Mouse (Mus musculus): Measurements from ENCODE around the gene Rbm48. TPM values are rescaled to one million over a fixed set of nuclear protein-coding genes. Genes with fewer than 3 reads are reported as not detected.
A peak's percentile ranks its signal among the peaks of the same experiment; 100 is the strongest.
"Not testable (repeated sequence)": the region's sequence is repeated elsewhere in the genome, so short reads cannot be mapped to it uniquely, and the experiment has no call there.

The Rbm48 gene
- polyA plus RNA-seq, 1 experiment from 2014 or later = 16.4 TPM

GRCm38 (mm10) chr5:3620486-3620885 is 24.1 kb upstream of the Rbm48 start:
- no peak for DNase-seq (ENCODE audit: low spot score)
- WGBS = 77% methylated on average over 7 of the region's 7 CpGs

DNA sequence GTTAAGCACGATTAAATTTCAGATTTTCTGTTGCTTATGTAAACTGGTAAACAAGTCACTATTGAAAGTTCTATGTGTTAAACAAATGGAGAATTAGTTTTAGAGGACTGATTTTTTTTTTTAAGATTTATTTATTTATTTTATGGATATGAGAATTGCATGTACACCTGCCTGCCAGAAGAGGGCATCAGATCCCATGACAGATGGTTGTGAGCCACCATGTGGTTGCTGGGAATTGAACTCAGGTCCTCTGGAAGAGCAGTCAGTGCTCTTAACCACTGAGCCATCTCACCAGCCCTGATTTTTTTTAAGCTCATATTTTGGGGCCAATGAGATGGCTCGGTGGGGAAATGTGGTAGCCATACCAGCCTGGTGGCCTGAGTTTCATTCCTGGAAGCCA is 15.4 kb upstream of the Rbm48 start:
- not testable (repeated sequence) for H3K9me3 ChIP-seq (ENCODE audit: control insufficient read depth, low read length); ATAC-seq (ENCODE audit: insufficient read depth, low FRiP score, low TSS enrichment); H3K9ac ChIP-seq (ENCODE audit: low read length); H3K36me3 ChIP-seq (ENCODE audit: control insufficient read depth, insufficient read depth, low read length); H3K4me3 ChIP-seq (ENCODE audit: low read depth, low read length); DNase-seq (ENCODE audit: low spot score); H3K27me3 ChIP-seq (ENCODE audit: control insufficient read depth, insufficient read depth, low read length); H3K4me1 ChIP-seq (ENCODE audit: control insufficient read depth, insufficient read depth, low read length); H3K27ac ChIP-seq (ENCODE audit: low read depth, low read length); H3K4me2 ChIP-seq (ENCODE audit: low read depth)
- 88% methylated on average over 2 of the region's 2 CpGs for WGBS

More at GRCm38 (mm10) chr5:3620486-3620885, 24.1 kb upstream of the Rbm48 start:
- no peak overlapping the region for H3K4me2 ChIP-seq (ENCODE audit: low read depth)
- no peak for ATAC-seq (ENCODE audit: insufficient read depth, low FRiP score, low TSS enrichment)
- H3K27ac ChIP-seq (ENCODE audit: low read depth, low read length) = no peak overlapping the region
- H3K9me3 ChIP-seq (ENCODE audit: control insufficient read depth, low read length) = no peaks in the 10 kb centered on the region
- no peaks in the 10 kb centered on the region for H3K4me1 ChIP-seq (ENCODE audit: control insufficient read depth, insufficient read depth, low read length)
- H3K27me3 ChIP-seq (ENCODE audit: control insufficient read depth, insufficient read depth, low read length) = no peaks in the 10 kb centered on the region
- no peaks in the 10 kb centered on the region; the same call in none of the 2 replicates for H3K36me3 ChIP-seq (ENCODE audit: control insufficient read depth, insufficient read depth, low read length)
- H3K9ac ChIP-seq (ENCODE audit: low read length) = no peak overlapping the region
- no peak overlapping the region for H3K4me3 ChIP-seq (ENCODE audit: low read depth, low read length)

GRCm38 (mm10) chr5:3609241-3609640 is 12.9 kb upstream of the Rbm48 start:
- 94% methylated on average over 7 of the region's 7 CpGs for WGBS
- H3K4me3 ChIP-seq (ENCODE audit: low read depth, low read length) = no peak overlapping the region
- no peaks in the 10 kb centered on the region for H3K4me1 ChIP-seq (ENCODE audit: control insufficient read depth, insufficient read depth, low read length)
- H3K27ac ChIP-seq (ENCODE audit: low read depth, low read length) = no peak overlapping the region
- H3K27me3 ChIP-seq (ENCODE audit: control insufficient read depth, insufficient read depth, low read length) = no peaks in the 10 kb centered on the region
- DNase-seq (ENCODE audit: low spot score) (no peak), ATAC-seq (ENCODE audit: insufficient read depth, low FRiP score, low TSS enrichment) (no peak)
- peaks cover 3% of the 10 kb centered on the region; the same call in 1 of the 2 replicates for H3K36me3 ChIP-seq (ENCODE audit: control insufficient read depth, insufficient read depth, low read length)
- H3K4me2 ChIP-seq (ENCODE audit: low read depth) = no peak overlapping the region
- no peak overlapping the region for H3K9ac ChIP-seq (ENCODE audit: low read length)
- H3K9me3 ChIP-seq (ENCODE audit: control insufficient read depth, low read length) = no peaks in the 10 kb centered on the region

DNA sequence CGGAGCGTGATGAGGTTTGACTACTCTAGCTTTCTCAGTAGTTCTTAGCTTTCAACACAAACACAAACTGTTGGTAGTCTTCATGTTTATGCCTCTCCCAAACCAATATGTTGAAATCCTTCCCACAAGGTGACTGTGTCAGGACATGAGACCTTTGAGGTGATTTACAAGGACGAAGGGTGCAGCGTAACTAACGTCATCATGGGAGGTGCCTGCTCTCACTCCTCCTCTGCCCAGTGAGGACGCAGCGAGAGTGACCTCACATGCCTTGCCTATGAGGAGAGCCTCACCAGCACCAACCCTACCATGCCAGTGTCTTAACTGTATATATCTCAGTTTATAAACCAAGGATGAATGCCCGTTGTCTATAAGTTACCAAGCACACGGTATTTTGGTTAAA is 10.7 kb upstream of the Rbm48 start:
- ATAC-seq (ENCODE audit: insufficient read depth, low FRiP score, low TSS enrichment) (no peak), DNase-seq (ENCODE audit: low spot score) (no peak)
- H3K4me3 ChIP-seq (ENCODE audit: low read depth, low read length) = no peak overlapping the region
- peaks cover 1% of the 10 kb centered on the region; the same call in 1 of the 2 replicates for H3K36me3 ChIP-seq (ENCODE audit: control insufficient read depth, insufficient read depth, low read length)
- H3K9me3 ChIP-seq (ENCODE audit: control insufficient read depth, low read length) = no peaks in the 10 kb centered on the region
- H3K4me1 ChIP-seq (ENCODE audit: control insufficient read depth, insufficient read depth, low read length) = no peaks in the 10 kb centered on the region
- WGBS = 94% methylated on average over 9 of the region's 9 CpGs
- no peaks in the 10 kb centered on the region for H3K27me3 ChIP-seq (ENCODE audit: control insufficient read depth, insufficient read depth, low read length)
- H3K4me2 ChIP-seq (ENCODE audit: low read depth) = no peak overlapping the region
- no peak overlapping the region for H3K27ac ChIP-seq (ENCODE audit: low read depth, low read length)
- H3K9ac ChIP-seq (ENCODE audit: low read length) = no peak overlapping the region

DNA sequence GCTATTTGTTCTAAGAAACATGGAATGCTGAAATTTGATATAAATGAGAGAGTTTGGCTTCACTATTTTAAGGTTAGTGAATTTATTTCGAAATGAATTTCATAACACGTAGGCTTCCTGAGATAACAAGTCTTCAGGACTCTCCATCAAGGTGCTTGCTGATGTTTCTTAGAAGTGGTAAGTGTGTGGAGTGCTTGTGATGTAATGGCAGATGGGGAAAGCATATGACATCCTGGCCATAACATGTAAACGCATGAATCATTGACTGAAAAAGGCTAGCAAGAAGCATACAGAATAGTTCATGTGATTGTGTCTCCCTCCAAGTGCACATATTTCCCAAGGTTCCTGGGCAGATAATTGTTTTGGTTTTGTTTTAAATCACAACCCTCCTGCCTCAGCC is 4.4 kb upstream of the Rbm48 start:
- no peak overlapping the region for H3K4me2 ChIP-seq (ENCODE audit: low read depth)
- no peak for ATAC-seq (ENCODE audit: insufficient read depth, low FRiP score, low TSS enrichment)
- 96% methylated on average over 3 of the region's 3 CpGs for WGBS
- no peaks in the 10 kb centered on the region for H3K27me3 ChIP-seq (ENCODE audit: control insufficient read depth, insufficient read depth, low read length)
- no peaks in the 10 kb centered on the region for H3K4me1 ChIP-seq (ENCODE audit: control insufficient read depth, insufficient read depth, low read length)
- H3K36me3 ChIP-seq (ENCODE audit: control insufficient read depth, insufficient read depth, low read length) = no peaks in the 10 kb centered on the region
- no peak for DNase-seq (ENCODE audit: low spot score)
- no peak overlapping the region for H3K4me3 ChIP-seq (ENCODE audit: low read depth, low read length)
- H3K27ac ChIP-seq (ENCODE audit: low read depth, low read length) = no peak overlapping the region
- no peaks in the 10 kb centered on the region for H3K9me3 ChIP-seq (ENCODE audit: control insufficient read depth, low read length)
- no peak overlapping the region for H3K9ac ChIP-seq (ENCODE audit: low read length)

DNA sequence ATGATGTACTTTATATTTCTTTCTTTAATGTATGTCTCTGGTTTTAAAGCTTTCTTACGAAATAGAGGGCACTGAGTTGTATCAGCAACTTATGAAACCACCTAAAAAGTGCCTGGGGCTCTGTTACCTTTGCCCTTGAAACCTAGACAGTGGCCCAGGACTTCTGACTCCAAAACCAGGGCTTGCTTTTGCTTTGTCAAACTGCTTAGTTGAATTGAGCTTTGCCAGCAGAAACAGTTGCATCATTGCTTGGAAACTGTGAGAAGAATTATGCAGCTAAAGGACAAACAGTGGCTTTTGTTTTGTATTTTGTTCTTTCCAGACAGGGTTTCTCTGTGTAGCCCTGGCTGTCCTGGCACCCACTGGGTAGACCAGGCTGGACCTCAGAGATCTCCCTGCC is 3.9 kb upstream of the Rbm48 start:
- WGBS = 88% methylated on average over 1 of the region's 1 CpGs
- Histone ChIP-seq H3K27me3 (ENCODE audit: control insufficient read depth, insufficient read depth, low read length) (no peaks in the 10 kb centered on the region), H3K4me3 (ENCODE audit: low read depth, low read length) (no peak overlapping the region), H3K27ac (ENCODE audit: low read depth, low read length) (no peak overlapping the region), H3K9me3 (ENCODE audit: control insufficient read depth, low read length) (no peaks in the 10 kb centered on the region), H3K4me2 (ENCODE audit: low read depth) (no peak overlapping the region), H3K4me1 (ENCODE audit: control insufficient read depth, insufficient read depth, low read length) (peaks cover 2% of the 10 kb centered on the region), H3K36me3 (ENCODE audit: control insufficient read depth, insufficient read depth, low read length) (no peaks in the 10 kb centered on the region), H3K9ac (ENCODE audit: low read length) (no peak overlapping the region)
- no peak for ATAC-seq (ENCODE audit: insufficient read depth, low FRiP score, low TSS enrichment)
- no peak for DNase-seq (ENCODE audit: low spot score)

- no peak overlapping the region for H3K27ac ChIP-seq (ENCODE audit: low read depth, low read length)
- no peak overlapping the region for H3K4me2 ChIP-seq (ENCODE audit: low read depth)
- H3K4me3 ChIP-seq (ENCODE audit: low read depth, low read length) = no peak overlapping the region
- DNase-seq (ENCODE audit: low spot score) (no peak), ATAC-seq (ENCODE audit: insufficient read depth, low FRiP score, low TSS enrichment) (no peak)
- no peaks in the 10 kb centered on the region for H3K36me3 ChIP-seq (ENCODE audit: control insufficient read depth, insufficient read depth, low read length)
- no peaks in the 10 kb centered on the region for H3K9me3 ChIP-seq (ENCODE audit: control insufficient read depth, low read length)
- peaks cover 7% of the 10 kb centered on the region for H3K4me1 ChIP-seq (ENCODE audit: control insufficient read depth, insufficient read depth, low read length)
- 90% methylated on average over 5 of the region's 5 CpGs for WGBS
- no peaks in the 10 kb centered on the region for H3K27me3 ChIP-seq (ENCODE audit: control insufficient read depth, insufficient read depth, low read length)
- no peak overlapping the region for H3K9ac ChIP-seq (ENCODE audit: low read length)
Measured at GRCm38 (mm10) chr5:3598766-3599165, 2.4 kb upstream of the Rbm48 start.

GRCm38 (mm10) chr5:3597171-3597570 is 786 bp upstream of the Rbm48 start:
- Histone ChIP-seq H3K9me3 (ENCODE audit: control insufficient read depth, low read length) (no peaks in the 10 kb centered on the region), H3K4me3 (ENCODE audit: low read depth, low read length) (peak overlapping the region; percentile 80; the same call in 1 of the 2 replicates), H3K36me3 (ENCODE audit: control insufficient read depth, insufficient read depth, low read length) (no peaks in the 10 kb centered on the region), H3K27me3 (ENCODE audit: control insufficient read depth, insufficient read depth, low read length) (no peaks in the 10 kb centered on the region), H3K4me1 (ENCODE audit: control insufficient read depth, insufficient read depth, low read length) (peaks cover 7% of the 10 kb centered on the region), H3K4me2 (ENCODE audit: low read depth) (no peak overlapping the region), H3K9ac (ENCODE audit: low read length) (no peak overlapping the region), H3K27ac (ENCODE audit: low read depth, low read length) (no peak overlapping the region)
- ATAC-seq (ENCODE audit: insufficient read depth, low FRiP score, low TSS enrichment) = no peak
- DNase-seq (ENCODE audit: low spot score) = no peak

- H3K4me2 ChIP-seq (ENCODE audit: low read depth) = peak within 1 kb of the TSS; percentile 74
- under 1% methylated on average over 50 of the region's 50 CpGs for WGBS
- peak; percentile 98 for ATAC-seq (ENCODE audit: insufficient read depth, low FRiP score, low TSS enrichment)
- peak; percentile 95 for DNase-seq (ENCODE audit: low spot score)
- 0 out of 2 replicates have a peak within 1 kb of the TSS, but pooled peaks have one; percentile 20 for H3K27ac ChIP-seq (ENCODE audit: low read depth, low read length)
- H3K9me3 ChIP-seq (ENCODE audit: control insufficient read depth, low read length) = no peaks in the 10 kb centered on the region
- peak within 1 kb of the TSS; percentile 80 for H3K4me3 ChIP-seq (ENCODE audit: low read depth, low read length)
- peaks cover 7% of the 10 kb centered on the region for H3K4me1 ChIP-seq (ENCODE audit: control insufficient read depth, insufficient read depth, low read length)
- H3K9ac ChIP-seq (ENCODE audit: low read length) = peak within 1 kb of the TSS; percentile 76
- no peaks in the 10 kb centered on the region for H3K36me3 ChIP-seq (ENCODE audit: control insufficient read depth, insufficient read depth, low read length)
- no peaks in the 10 kb centered on the region for H3K27me3 ChIP-seq (ENCODE audit: control insufficient read depth, insufficient read depth, low read length)
Measured at GRCm38 (mm10) chr5:3595693-3596398, 539 bp downstream of the Rbm48 start, which contains the start of gene Pex1. Gene Pex1 (plus strand): TSS chr5:3596066.

Measured in neural tube, embryonic 11.5 days (tissue).